Mouse (Mus musculus): Measurements from ENCODE around the gene Pdlim3. TPM values are rescaled to one million over a fixed set of nuclear protein-coding genes. Genes with fewer than 3 reads are reported as not detected.

Pdlim3 gene
- 11.6 and 19.1 TPM in 2 replicates for polyA plus RNA-seq (2012; rRNA removed)

DNA sequence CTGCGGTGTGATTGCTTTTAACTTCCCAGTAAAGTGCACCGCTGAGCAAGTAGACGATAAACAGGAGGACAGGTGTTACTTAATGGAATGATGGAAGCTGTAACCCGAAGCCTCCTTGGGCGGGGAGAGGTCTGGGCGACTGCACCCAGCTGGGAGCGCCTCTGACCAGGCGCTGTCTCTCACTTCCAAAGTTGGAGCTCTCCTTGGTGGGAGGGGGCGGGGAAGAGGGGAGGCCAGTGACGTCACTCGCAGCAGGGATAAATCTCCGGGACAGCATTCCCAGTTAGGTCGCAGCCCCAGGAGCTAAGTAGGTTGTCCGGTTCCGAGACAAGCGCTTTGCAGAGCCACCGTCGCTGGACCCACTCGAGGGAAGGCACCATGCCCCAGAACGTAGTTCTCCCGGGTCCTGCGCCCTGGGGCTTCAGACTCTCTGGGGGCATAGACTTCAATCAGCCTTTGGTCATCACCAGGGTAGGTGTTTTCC, at the start of gene Pdlim3:
Gene Pdlim3 (plus strand): TSS at position 260 of the 484 bp plus-strand sequence.

GRCm38 (mm10) chr8:45934582-45935014, 49.3 kb downstream of the Pdlim3 start, which contains the start of gene Ccdc110:
TSS of gene Ccdc110 (plus strand) at chr8:45934619.

Other genes with a start within 250 kb of the Pdlim3 start
- gene Ccdc110, start 49.2 kb downstream of the Pdlim3 start, polyA plus RNA-seq (2012; rRNA removed) = 0.15 and 0.16 TPM in 2 replicates
- gene 1700029J07Rik, start 89.8 kb downstream of the Pdlim3 start, polyA plus RNA-seq (2012; rRNA removed) = 6.4 and 7.0 TPM in 2 replicates
- 42.4 and 43.4 TPM in 2 replicates for gene Ufsp2, start 90.1 kb downstream of the Pdlim3 start, polyA plus RNA-seq (2012; rRNA removed)
- 0.28 and 0.36 TPM in 2 replicates for gene Lrp2bp, start 113.8 kb downstream of the Pdlim3 start, polyA plus RNA-seq (2012; rRNA removed)
- gene Ankrd37, start 120.2 kb downstream of the Pdlim3 start, polyA plus RNA-seq (2012; rRNA removed) = 19.3 and 23.7 TPM in 2 replicates

All from central nervous system, embryonic 14 days (tissue).